Mouse (Mus musculus) C2C12 (cell line): ENCODE data around the gene Tlk1.
"Not testable (repeated sequence)": the region's sequence is repeated elsewhere in the genome, so short reads cannot be mapped to it uniquely, and the experiment has no call there.

Experiments
- CEBPB ChIP-seq: IDR thresholded peaks from one replicate; pipeline ENCODE4 v1.6.1; 2011; ENCODE audit warnings: low read depth, mild to moderate bottlenecking, control low read depth, moderate library complexity
- CTCF ChIP-seq: IDR thresholded peaks from one replicate; pipeline ENCODE4 v1.5.1; 2011; ENCODE audit not compliant: control insufficient read depth, insufficient read depth, insufficient read length
- FOSL1 ChIP-seq: IDR thresholded peaks from one replicate; pipeline ENCODE4 v1.8.0; 2011; ENCODE audit warnings: mild to moderate bottlenecking, low read length; ENCODE audit not compliant: poor library complexity, insufficient read depth, severe bottlenecking
- MAX ChIP-seq: IDR thresholded peaks from one replicate; pipeline ENCODE4 v1.6.1; 2011; ENCODE audit warnings: mild to moderate bottlenecking, control low read depth
- MYOD1 ChIP-seq: IDR thresholded peaks from one replicate; pipeline ENCODE4 v1.6.1; 2011; ENCODE audit warnings: low read depth; ENCODE audit not compliant: control insufficient read depth, insufficient read length
- MYOG ChIP-seq: IDR thresholded peaks from one replicate; pipeline ENCODE4 v1.6.1; 2011; ENCODE audit not compliant: control insufficient read depth, insufficient read length; ENCODE audit errors: extremely low read depth
- USF1 ChIP-seq: IDR thresholded peaks from one replicate; pipeline ENCODE4 v1.6.1; 2011; ENCODE audit warnings: low read depth, mild to moderate bottlenecking, control low read depth, moderate library complexity

DNA sequence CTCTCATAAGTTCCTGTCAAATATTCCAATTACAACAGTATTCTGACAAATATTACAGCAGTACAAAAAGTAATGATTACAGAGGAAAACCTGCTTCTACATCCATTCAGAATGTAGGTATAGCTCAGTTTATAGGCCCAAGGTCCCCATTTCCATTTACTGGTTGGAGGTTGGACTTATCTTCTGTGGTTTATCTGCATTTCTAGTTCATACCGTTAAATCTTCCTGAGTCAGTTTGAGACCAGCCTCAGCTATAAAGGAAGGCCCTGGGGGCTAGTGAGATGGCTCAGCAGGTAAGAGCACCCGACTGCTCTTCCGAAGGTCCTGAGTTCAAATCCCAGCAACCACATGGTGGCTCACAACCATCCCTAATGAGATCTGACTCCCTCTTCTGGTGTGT, 17.9 kb downstream of the Tlk1 start:
- TF ChIP-seq CTCF, CEBPB, MYOG, MAX, MYOD1, USF1, FOSL1: not testable (repeated sequence)
